Mouse (Mus musculus) megakaryocyte, embryonic 14.5 days (primary cell): ENCODE measurements at regions not wholly inside any gene's neighbourhood (a gene's known extent, or its start where the extent isn't known, plus 50 kb on each side); places are given as distances from the start of the nearest gene placed in this dataset.

ENCODE experiments used
- H3K27me3 ChIP-seq: replicated peaks from 2 replicates; pipeline ENCODE3; 2012; ENCODE audit warnings: inconsistent platforms
- H3K36me3 ChIP-seq: replicated peaks from 2 replicates; pipeline ENCODE3; 2012; ENCODE audit warnings: low read length, inconsistent platforms, mixed read lengths
- H3K4me1 ChIP-seq: 2 replicates; pipeline ENCODE4 v1.6.1; 2012; ENCODE audit warnings: inconsistent platforms
- H3K4me3 ChIP-seq: replicated peaks from 2 replicates; pipeline ENCODE3; 2012; ENCODE audit warnings: moderate library complexity, mild to moderate bottlenecking, inconsistent platforms
- H3K9me3 ChIP-seq: 2 replicates; pipeline ENCODE4 v1.6.1; 2012; ENCODE audit warnings: inconsistent platforms
- FLI1 ChIP-seq: IDR thresholded peaks from 2 replicates; pipeline ENCODE4 v1.6.1; 2012; ENCODE audit warnings: low read length, inconsistent platforms, mixed read lengths
- GATA1 ChIP-seq: IDR thresholded peaks from 3 replicates; pipeline ENCODE4 v1.6.1; 2012; ENCODE audit warnings: mixed read lengths, low read length, inconsistent platforms, borderline replicate concordance

DNA sequence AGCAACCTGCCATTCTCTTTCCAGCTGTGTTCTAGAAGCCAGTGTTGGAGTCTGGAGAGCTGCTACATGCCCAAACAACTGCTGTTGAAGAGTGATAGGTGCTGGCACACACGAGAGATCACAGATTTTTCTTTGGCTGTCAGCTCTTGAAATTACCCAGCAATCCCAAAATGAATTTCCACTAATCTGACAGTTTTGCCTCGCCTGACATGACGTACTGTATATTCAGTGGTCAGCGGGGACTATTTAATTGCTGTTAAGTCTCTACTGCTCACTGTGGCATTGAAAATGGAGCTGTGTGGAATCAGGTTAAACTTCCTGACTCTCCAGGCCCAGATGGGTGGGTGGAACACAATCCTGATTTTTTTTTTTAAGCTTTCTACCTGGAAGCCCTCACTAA, 222.5 kb downstream of the Gm11011 start:
- TF ChIP-seq GATA1, result no peak
- TF ChIP-seq FLI1, result no peak
- Histone ChIP-seq H3K4me1 (no peaks in the 10 kb centered on the region), H3K36me3 (no peaks in the 10 kb centered on the region), H3K27me3 (no peaks in the 10 kb centered on the region), H3K4me3 (no peak overlapping the region), H3K9me3 (peaks cover 90% of the 10 kb centered on the region)

DNA sequence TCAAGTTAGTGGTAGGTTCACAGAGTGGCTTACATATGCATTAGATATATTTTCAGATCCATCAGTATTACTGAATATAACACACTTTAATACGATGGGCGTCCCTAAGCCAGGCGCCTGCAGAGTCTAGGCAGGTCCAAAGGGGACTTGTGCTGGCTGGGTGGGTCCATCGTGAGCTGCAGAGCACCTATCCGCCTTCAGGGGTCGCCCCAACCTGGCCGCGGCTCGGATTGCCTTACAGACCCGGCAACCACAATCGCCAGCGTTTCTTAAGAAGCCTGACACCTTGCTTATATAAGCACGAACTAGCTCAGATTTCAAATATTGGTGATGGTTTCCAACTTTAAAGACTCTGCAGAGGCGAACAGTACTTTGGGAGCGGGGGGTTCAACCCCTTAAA, 227.3 kb downstream of the Gm11011 start:
- H3K4me1 ChIP-seq, result no peaks in the 10 kb centered on the region
- TF ChIP-seq FLI1, result no peak
- TF ChIP-seq GATA1, result no peak
- H3K27me3 ChIP-seq, result no peaks in the 10 kb centered on the region
- H3K36me3 ChIP-seq, result no peaks in the 10 kb centered on the region
- no peak overlapping the region for H3K4me3 ChIP-seq
- peaks cover 87% of the 10 kb centered on the region for H3K9me3 ChIP-seq

DNA sequence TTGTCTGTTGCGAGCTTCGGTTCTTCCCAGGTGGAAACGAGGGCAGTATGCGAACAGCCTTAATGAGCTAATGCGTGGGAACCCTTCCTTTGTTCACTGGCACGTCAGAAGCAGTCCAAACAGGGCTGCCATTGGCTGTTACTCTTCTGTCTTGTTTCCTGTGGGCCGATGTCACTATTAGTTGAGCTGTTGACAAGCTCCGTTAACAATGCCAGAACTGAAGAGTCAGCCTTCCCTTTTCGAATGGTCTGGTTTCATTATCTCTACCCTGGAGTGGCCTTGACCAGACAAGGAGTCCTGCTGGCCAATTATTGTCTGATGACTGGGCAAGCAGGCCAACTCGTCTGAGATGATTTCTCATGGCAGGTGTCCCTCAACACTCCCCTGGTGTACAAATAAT, 230.1 kb downstream of the Gm11011 start:
- no peaks in the 10 kb centered on the region for H3K4me1 ChIP-seq
- peaks cover 90% of the 10 kb centered on the region for H3K9me3 ChIP-seq
- H3K4me3 ChIP-seq, result no peak overlapping the region
- H3K36me3 ChIP-seq, result no peaks in the 10 kb centered on the region
- no peaks in the 10 kb centered on the region for H3K27me3 ChIP-seq
- no peak for TF ChIP-seq GATA1
- TF ChIP-seq FLI1, result no peak

DNA sequence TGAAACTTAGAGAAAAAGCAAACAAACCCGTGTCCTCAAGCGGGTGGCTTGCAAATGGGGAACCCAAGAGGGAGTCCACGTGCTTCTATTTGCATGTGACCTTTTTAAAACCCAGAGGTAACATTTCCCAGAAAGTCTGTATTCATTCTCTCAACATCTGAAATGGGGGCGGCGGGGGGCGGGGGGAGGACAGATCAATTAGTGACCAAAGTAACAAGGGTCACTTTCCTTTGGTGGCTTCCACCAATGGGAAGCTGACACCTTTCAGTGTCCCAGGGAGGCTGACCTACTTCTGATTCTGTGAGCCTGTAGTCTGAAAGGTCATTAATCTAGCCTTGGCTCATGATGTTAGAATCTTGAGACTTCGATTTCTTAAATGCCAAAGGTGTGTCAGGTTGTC, 236.0 kb downstream of the Gm11011 start:
- TF ChIP-seq FLI1 (no peak), GATA1 (no peak)
- no peaks in the 10 kb centered on the region for H3K27me3 ChIP-seq
- H3K4me3 ChIP-seq, result no peak overlapping the region
- H3K9me3 ChIP-seq, result peaks cover 84% of the 10 kb centered on the region
- no peaks in the 10 kb centered on the region for H3K36me3 ChIP-seq
- H3K4me1 ChIP-seq, result no peaks in the 10 kb centered on the region

DNA sequence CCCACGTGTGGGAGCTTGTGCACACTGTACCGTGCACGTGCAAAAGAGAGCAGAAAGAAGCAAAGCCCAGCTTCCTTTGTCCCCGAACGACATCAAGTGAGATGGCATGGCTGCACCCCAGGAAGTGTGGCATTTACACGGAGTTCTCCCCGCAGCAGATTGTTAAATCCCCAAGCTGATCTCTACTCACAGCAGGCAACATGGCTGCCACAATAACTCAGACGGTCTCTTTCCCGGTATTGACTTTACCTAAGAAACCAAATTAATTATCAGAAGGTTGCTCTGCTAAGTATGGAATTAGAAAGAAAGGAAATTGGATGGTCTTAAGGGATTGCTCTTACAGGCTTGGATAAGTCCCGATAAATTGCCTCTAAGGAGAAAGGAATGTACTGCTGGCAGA, 241.4 kb downstream of the Gm11011 start:
- H3K4me3 ChIP-seq, result no peak overlapping the region
- TF ChIP-seq FLI1 (no peak), GATA1 (no peak)
- no peaks in the 10 kb centered on the region for H3K36me3 ChIP-seq
- H3K27me3 ChIP-seq, result no peaks in the 10 kb centered on the region
- no peaks in the 10 kb centered on the region for H3K4me1 ChIP-seq
- H3K9me3 ChIP-seq, result peaks cover 73% of the 10 kb centered on the region

DNA sequence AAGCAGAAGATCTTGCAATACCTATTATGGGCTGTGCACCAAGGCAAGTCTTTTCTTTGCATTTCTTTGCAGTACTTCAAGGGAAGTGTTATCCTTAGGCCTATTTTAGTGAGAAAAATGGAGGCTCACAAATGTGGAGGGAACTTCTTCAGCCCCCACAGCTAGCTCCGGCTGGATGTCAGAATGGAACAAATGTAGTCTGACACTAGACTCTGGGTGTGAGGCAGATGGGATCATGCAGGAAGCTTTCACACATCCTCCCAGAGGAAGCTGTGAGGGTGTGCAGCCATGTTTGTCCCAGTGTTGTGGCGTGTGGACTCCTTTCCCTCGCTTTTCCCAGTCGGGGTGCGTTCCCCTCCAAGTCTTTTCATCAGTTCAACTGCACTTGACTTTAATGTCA, 268.0 kb downstream of the Gm11011 start:
- TF ChIP-seq FLI1 (no peak), GATA1 (no peak)

DNA sequence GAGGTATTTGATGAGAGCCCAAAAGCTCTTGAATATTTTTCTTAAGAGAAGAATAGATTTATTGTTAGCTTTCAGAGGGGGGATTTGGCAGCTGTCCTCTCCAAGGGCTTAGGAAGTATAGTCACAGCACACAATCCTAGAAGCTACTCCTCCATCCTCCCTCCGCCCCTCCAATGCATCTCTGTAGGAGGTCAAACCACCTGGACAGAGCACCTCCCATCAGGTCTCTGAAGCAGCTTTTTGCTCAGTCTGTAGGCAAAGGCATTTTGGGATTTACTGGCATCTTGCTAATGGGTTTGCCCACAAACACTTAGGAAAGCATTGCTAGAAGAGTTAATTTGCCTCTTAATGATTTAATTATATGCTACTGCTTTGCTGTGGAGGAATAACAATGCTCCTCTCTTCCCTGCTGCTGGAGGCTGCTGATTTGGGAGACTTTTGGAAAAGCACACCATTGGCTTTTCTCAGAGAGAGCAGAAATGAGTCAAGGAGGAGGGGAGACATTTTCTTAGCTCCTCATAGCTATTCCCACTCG, 273.1 kb downstream of the Gm11011 start:
- Histone ChIP-seq H3K4me3 (no peak overlapping the region), H3K9me3 (peaks cover 69% of the 10 kb centered on the region), H3K27me3 (no peaks in the 10 kb centered on the region), H3K36me3 (no peaks in the 10 kb centered on the region), H3K4me1 (no peaks in the 10 kb centered on the region)
- TF ChIP-seq GATA1, result no peak
- TF ChIP-seq FLI1, result no peak

More for the DNA sequence above, 268.0 kb downstream of the Gm11011 start:
- no peaks in the 10 kb centered on the region for H3K27me3 ChIP-seq
- H3K4me1 ChIP-seq, result no peaks in the 10 kb centered on the region
- no peaks in the 10 kb centered on the region for H3K36me3 ChIP-seq
- peak overlapping the region; percentile 9 for H3K4me3 ChIP-seq
- H3K9me3 ChIP-seq, result peaks cover 52% of the 10 kb centered on the region

DNA sequence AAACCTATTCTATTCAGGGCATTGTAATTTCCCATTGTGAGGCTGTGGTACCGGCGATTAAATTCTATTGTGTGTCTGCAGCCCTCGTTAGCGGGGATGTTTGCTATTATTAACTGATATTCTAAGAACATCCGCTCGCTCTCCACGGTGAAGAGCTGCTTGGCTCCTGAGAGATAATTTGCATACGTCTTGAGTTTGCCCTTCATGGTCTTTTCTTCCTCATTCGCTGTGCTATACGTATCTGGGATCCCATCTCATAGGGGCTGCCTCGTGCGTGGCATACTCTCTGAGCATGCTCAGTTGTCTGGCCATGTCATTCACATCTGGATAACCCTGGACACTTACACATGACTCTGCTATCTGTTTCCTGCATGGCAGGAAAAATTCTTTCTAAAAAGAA, 275.7 kb downstream of the Gm11011 start:
- Histone ChIP-seq H3K9me3 (peaks cover 75% of the 10 kb centered on the region), H3K36me3 (no peaks in the 10 kb centered on the region), H3K27me3 (no peaks in the 10 kb centered on the region), H3K4me1 (no peaks in the 10 kb centered on the region), H3K4me3 (no peak overlapping the region)
- TF ChIP-seq FLI1 (no peak), GATA1 (no peak)

DNA sequence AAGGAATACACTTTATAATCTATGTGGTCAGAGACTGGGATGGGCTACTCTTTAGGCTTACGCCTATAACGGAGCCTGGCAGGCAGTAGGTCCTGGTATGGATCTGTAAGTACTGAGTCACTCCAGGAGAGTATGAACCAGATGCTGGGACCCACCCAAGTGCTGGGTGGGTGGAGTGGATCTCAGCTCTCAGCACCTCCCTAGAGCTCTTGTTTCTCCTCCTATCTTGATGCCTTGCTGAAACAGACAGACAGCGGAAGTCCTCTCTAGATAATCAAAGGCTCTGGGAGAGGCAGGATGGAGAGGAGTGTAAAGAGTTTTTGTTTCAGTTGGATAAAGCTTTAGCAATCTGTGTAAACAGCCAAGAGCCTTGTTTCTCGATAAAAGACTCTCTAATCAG, 276.2 kb downstream of the Gm11011 start:
- Histone ChIP-seq H3K9me3 (peaks cover 77% of the 10 kb centered on the region), H3K27me3 (no peaks in the 10 kb centered on the region), H3K4me1 (no peaks in the 10 kb centered on the region), H3K4me3 (no peak overlapping the region), H3K36me3 (no peaks in the 10 kb centered on the region)
- TF ChIP-seq FLI1, result no peak
- no peak for TF ChIP-seq GATA1

DNA sequence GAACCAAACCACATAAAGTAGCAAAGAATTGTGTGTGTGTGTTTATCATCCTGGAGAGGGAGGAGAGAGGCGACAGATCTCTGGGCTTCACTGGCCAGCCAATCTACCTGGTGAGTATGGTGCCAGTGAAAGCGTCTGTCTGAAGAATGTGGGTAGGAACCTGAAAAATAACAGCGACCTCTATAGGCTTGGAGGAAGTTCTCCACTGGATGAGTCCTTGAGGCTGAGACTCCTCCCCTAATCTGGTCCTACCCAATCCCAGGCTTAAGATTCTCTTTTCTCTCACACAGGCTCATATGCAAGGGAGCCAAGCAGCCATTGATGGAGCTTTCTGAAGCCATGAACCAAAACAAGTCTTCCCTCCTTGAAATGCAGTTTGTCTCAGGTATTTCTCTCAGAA, 283.2 kb downstream of the Gm11011 start:
- no peaks in the 10 kb centered on the region for H3K4me1 ChIP-seq
- no peaks in the 10 kb centered on the region for H3K27me3 ChIP-seq
- no peak for TF ChIP-seq GATA1
- no peak for TF ChIP-seq FLI1
- peaks cover 87% of the 10 kb centered on the region for H3K9me3 ChIP-seq
- H3K36me3 ChIP-seq, result no peaks in the 10 kb centered on the region
- H3K4me3 ChIP-seq, result no peak overlapping the region

DNA sequence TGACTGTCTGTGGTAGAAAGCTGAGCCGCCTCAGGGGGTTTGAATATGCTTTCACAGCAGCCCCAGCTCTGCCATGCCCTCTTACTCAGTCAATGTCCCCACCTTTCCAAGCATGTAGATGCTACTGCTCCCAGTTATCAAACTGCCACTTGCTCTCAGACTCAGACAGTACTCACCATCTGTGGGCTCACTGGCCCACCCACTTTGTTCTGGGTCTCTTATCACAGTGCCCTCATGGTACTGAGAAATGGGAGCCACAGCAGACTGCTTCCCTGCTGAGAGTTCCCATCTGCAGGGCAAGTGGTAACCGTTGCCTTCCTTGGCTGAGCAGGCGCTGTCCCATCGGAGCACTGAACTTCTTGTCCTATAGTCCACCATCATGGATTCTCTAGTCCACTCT, 286.6 kb downstream of the Gm11011 start:
- Histone ChIP-seq H3K9me3 (peaks cover 90% of the 10 kb centered on the region), H3K27me3 (no peaks in the 10 kb centered on the region), H3K4me1 (no peaks in the 10 kb centered on the region), H3K36me3 (no peaks in the 10 kb centered on the region), H3K4me3 (peak overlapping the region; percentile 57)
- TF ChIP-seq GATA1 (no peak), FLI1 (no peak)
